Mouse (Mus musculus): Measurements from ENCODE around the gene Scp2d1.
"Not testable (repeated sequence)": the region's sequence is repeated elsewhere in the genome, so short reads cannot be mapped to it uniquely, and the experiment has no call there.

The Scp2d1 gene

GRCm38 (mm10) chr2:144823356-144823755, at the start of gene Scp2d1:
Gene Scp2d1, plus strand, starts transcription at chr2:144823656.
- DNase-seq (ENCODE audit: low spot score in 2 of 2): not testable (repeated sequence)

GRCm38 (mm10) chr2:144774636-144775160, 48.8 kb upstream of the Scp2d1 start:
- no peak for DNase-seq (ENCODE audit: low spot score in 2 of 2)

- DNase-seq (ENCODE audit: low spot score in 2 of 2): no peak
These were observed 47.8 kb upstream of the Scp2d1 start for GRCm38 (mm10) chr2:144775626-144776025.

GRCm38 (mm10) chr2:144779263-144779662, 44.2 kb upstream of the Scp2d1 start:
- no peak for DNase-seq (ENCODE audit: low spot score in 2 of 2)

GRCm38 (mm10) chr2:144780731-144781130, 42.7 kb upstream of the Scp2d1 start:
- no peak for DNase-seq (ENCODE audit: low spot score in 2 of 2)

GRCm38 (mm10) chr2:144781871-144782270, 41.6 kb upstream of the Scp2d1 start:
- no peak for DNase-seq (ENCODE audit: low spot score in 2 of 2)

GRCm38 (mm10) chr2:144782481-144782880, 41.0 kb upstream of the Scp2d1 start:
- no peak for DNase-seq (ENCODE audit: low spot score in 2 of 2)

GRCm38 (mm10) chr2:144783190-144783589, 40.3 kb upstream of the Scp2d1 start:
- no peak for DNase-seq (ENCODE audit: low spot score in 2 of 2)

GRCm38 (mm10) chr2:144783831-144784230, 39.6 kb upstream of the Scp2d1 start:
- no peak for DNase-seq (ENCODE audit: low spot score in 2 of 2)

- DNase-seq (ENCODE audit: low spot score in 2 of 2): no peak
These were observed 31.7 kb upstream of the Scp2d1 start for GRCm38 (mm10) chr2:144791671-144792294.

GRCm38 (mm10) chr2:144797515-144797914, 25.9 kb upstream of the Scp2d1 start:
- DNase-seq (ENCODE audit: low spot score in 2 of 2): no peak

- no peak for DNase-seq (ENCODE audit: low spot score in 2 of 2)
These were observed 15.4 kb upstream of the Scp2d1 start for GRCm38 (mm10) chr2:144807766-144808754.

GRCm38 (mm10) chr2:144828457-144828985, 5.1 kb downstream of the Scp2d1 start:
- DNase-seq (ENCODE audit: low spot score in 2 of 2): no peak

GRCm38 (mm10) chr2:144836667-144837311, 13.3 kb downstream of the Scp2d1 start:
- no peak for DNase-seq (ENCODE audit: low spot score in 2 of 2)

GRCm38 (mm10) chr2:144837312-144837679, 13.8 kb downstream of the Scp2d1 start:
- DNase-seq (ENCODE audit: low spot score in 2 of 2): no peak

- DNase-seq (ENCODE audit: low spot score in 2 of 2): no peak
These were observed 45.4 kb downstream of the Scp2d1 start for GRCm38 (mm10) chr2:144868827-144869226.
